Mouse (Mus musculus) liver, embryonic 14.5 days (tissue): Measurements from ENCODE around the gene Krt75. TPM values are rescaled to one million over a fixed set of nuclear protein-coding genes. Genes with fewer than 3 reads are reported as not detected.

Experiments used
- ATAC-seq: fragments of 200-750 bp; cut with Nextera tagmentation; 2 replicates; pipeline ENCODE4 v1.8.0; 2017; ENCODE audit warnings: moderate number of reproducible peaks, mild to moderate bottlenecking, moderate library complexity; ENCODE audit not compliant: insufficient read depth
- DNase-seq, 3 experiments: peaks; one replicate each; pipeline ENCODE4 v3.0.0-alpha.2; 2012 to 2013; ENCODE audit warnings: low read depth in 3 of 3, low spot score in 3 of 3
- H3K27ac ChIP-seq: fragments of 300-500 bp; sonication (generic); 2 replicates; pipeline ENCODE4 v1.5.1; 2014; ENCODE audit warnings: moderate library complexity, mild to moderate bottlenecking, control low read depth, inconsistent platforms
- H3K27me3 ChIP-seq: fragments of 300-500 bp; sonication (generic); 2 replicates; pipeline ENCODE4 v1.6.1; 2014; ENCODE audit warnings: mild to moderate bottlenecking, low read length, moderate library complexity; ENCODE audit not compliant: control insufficient read depth, insufficient read depth
- H3K36me3 ChIP-seq: fragments of 300-500 bp; sonication (generic); replicated peaks from 2 replicates; pipeline ENCODE4 v1.6.1; 2014; ENCODE audit warnings: low read depth; ENCODE audit not compliant: control insufficient read depth, insufficient read depth
- H3K4me1 ChIP-seq, 2 experiments: fragments of 200-500 bp in 1 of 2; fragments of 300-500 bp in 1 of 2; sonication (generic) in 1 of 2; replicated peaks; 2 replicates each; pipeline ENCODE4 v1.6.1; 2012 to 2014; ENCODE audit warnings: antibody characterized with exemption in 1 of 2, inconsistent platforms in 1 of 2, low read length in 1 of 2; ENCODE audit not compliant: control insufficient read depth in 2 of 2, insufficient read depth in 2 of 2
- H3K4me2 ChIP-seq: fragments of 300-500 bp; sonication (generic); 2 replicates; pipeline ENCODE4 v1.6.1; 2014; ENCODE audit warnings: low read depth, mild to moderate bottlenecking, control low read depth, moderate library complexity
- H3K4me3 ChIP-seq, 2 experiments: fragments of 200-500 bp in 1 of 2; fragments of 300-500 bp in 1 of 2; sonication (generic) in 1 of 2; 2 replicates each; pipeline ENCODE4 v1.5.1; 2012 to 2014; ENCODE audit warnings: low read depth in 2 of 2, low read length in 2 of 2, mild to moderate bottlenecking in 2 of 2, control low read depth in 1 of 2, inconsistent platforms in 1 of 2, moderate library complexity in 1 of 2; ENCODE audit not compliant: insufficient read depth in 1 of 2
- H3K9ac ChIP-seq: fragments of 300-500 bp; sonication (generic); replicated peaks from 2 replicates; pipeline ENCODE4 v1.6.1; 2014; ENCODE audit warnings: mild to moderate bottlenecking, control low read depth, moderate library complexity
- H3K9me3 ChIP-seq: fragments of 300-500 bp; sonication (generic); 2 replicates; pipeline ENCODE4 v1.6.1; 2016; ENCODE audit warnings: low read length, mixed read lengths; ENCODE audit not compliant: control insufficient read depth
- CTCF ChIP-seq: IDR thresholded peaks from 2 replicates; pipeline ENCODE4 v1.5.1; 2016; ENCODE audit warnings: antibody characterized with exemption, low read depth, control low read depth
- EP300 ChIP-seq: IDR thresholded peaks from 2 replicates; pipeline ENCODE4 v1.6.1; 2016; ENCODE audit warnings: antibody characterized with exemption, low read depth
- WGBS: fragments of 180-500 bp; shearing (Covaris S2); extraction: QIAGEN DNeasy Blood & Tissue Kit; methylation state at CpG from one replicate; pipeline ENCODE4 v1.1.7; 2014; ENCODE audit not compliant: insufficient replicate concordance; 5-methylcytosine and 5-hydroxymethylcytosine counted together
- polyA plus RNA-seq, 2 experiments: library from polyadenylated mRNA; depleted of rRNA in 1 of 2; stranded (reverse) in 1 of 2; unstranded in 1 of 2; fragments of >200 nt; fragmentation: Nextera tagmentation in 1 of 2; extraction: Ambion mirVana in 1 of 2; gene quantifications; 2 replicates each; pipeline versions ENCODE4 v1.2.1 to v1.2.3; 2012 to 2014

Krt75 gene
- polyA plus RNA-seq, 2 experiments: not detected

- Histone ChIP-seq H3K9ac (no peak overlapping the region), H3K27me3 (no peaks in the 10 kb centered on the region), H3K4me3 (no peak overlapping the region), H3K27ac (no peak overlapping the region), H3K36me3 (no peaks in the 10 kb centered on the region), H3K4me1 (no peaks in the 10 kb centered on the region), H3K9me3 (no peaks in the 10 kb centered on the region), H3K4me2 (no peak overlapping the region)
- WGBS: under 1% methylated on average over 11 of the region's 11 CpGs
- ATAC-seq: no peak
- TF ChIP-seq CTCF: no peak
- TF ChIP-seq EP300: no peak
- DNase-seq: no peak
Observed at GRCm38 (mm10) chr15:101553169-101553568, 20.5 kb downstream of the Krt75 start.

- no peak overlapping the region for H3K9ac ChIP-seq
- no peak for DNase-seq
- no peak overlapping the region for H3K4me3 ChIP-seq
- WGBS: 65% methylated on average over 8 of the region's 8 CpGs
- no peaks in the 10 kb centered on the region for H3K27me3 ChIP-seq
- TF ChIP-seq EP300 (no peak), CTCF (no peak)
- H3K4me2 ChIP-seq: no peak overlapping the region
- no peak for ATAC-seq
- H3K4me1 ChIP-seq: no peaks in the 10 kb centered on the region
- H3K9me3 ChIP-seq: no peaks in the 10 kb centered on the region
- H3K27ac ChIP-seq: no peak overlapping the region
- no peaks in the 10 kb centered on the region for H3K36me3 ChIP-seq
Observed at GRCm38 (mm10) chr15:101552188-101552587, 21.5 kb downstream of the Krt75 start.

GRCm38 (mm10) chr15:101550567-101550966 is 23.1 kb downstream of the Krt75 start, which contains the start of gene Krt82:
TSS of gene Krt82 (minus strand) at chr15:101550667.
- Histone ChIP-seq H3K9me3 (no peaks in the 10 kb centered on the region), H3K27me3 (no peaks in the 10 kb centered on the region)
- DNase-seq: no peak

DNA sequence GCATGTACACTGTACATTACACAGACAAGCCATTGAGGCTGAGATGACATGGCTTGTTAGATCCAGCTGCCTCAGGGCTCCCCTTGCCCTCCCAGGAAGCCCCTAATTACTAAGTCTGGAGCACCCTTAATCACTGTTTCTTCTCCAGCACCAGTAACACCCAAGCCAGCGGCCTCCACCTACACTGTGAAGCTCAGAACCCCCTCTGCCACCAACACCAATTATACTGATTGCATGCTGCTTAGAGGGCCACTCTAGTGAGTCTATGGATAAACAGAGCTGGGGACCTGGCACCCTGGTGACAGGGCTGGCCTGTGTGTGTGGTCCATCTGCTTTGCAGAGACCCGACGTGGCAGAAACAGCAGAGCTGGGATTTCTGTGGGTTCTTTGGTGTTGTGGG is 29.2 kb downstream of the Krt75 start:
- Histone ChIP-seq H3K9me3 (no peaks in the 10 kb centered on the region), H3K4me1 (no peaks in the 10 kb centered on the region), H3K36me3 (no peaks in the 10 kb centered on the region), H3K27ac (no peak overlapping the region), H3K27me3 (no peaks in the 10 kb centered on the region), H3K9ac (no peak overlapping the region), H3K4me2 (no peak overlapping the region), H3K4me3 (no peak overlapping the region)
- WGBS: 65% methylated on average over 3 of the region's 3 CpGs
- ATAC-seq (no peak), DNase-seq (no peak)
- TF ChIP-seq EP300: no peak
- no peak for TF ChIP-seq CTCF

More at GRCm38 (mm10) chr15:101550567-101550966, 23.1 kb downstream of the Krt75 start, which contains the start of gene Krt82:
- no peak for ATAC-seq
- TF ChIP-seq EP300 (no peak), CTCF (no peak)
- Histone ChIP-seq H3K27ac (no peak within 1 kb of the TSS), H3K4me2 (no peak within 1 kb of the TSS), H3K4me3 (no peak within 1 kb of the TSS), H3K9ac (no peak within 1 kb of the TSS), H3K36me3 (no peaks in the 10 kb centered on the region), H3K4me1 (no peaks in the 10 kb centered on the region)
- WGBS: 70% methylated on average over 7 of the region's 7 CpGs

DNA sequence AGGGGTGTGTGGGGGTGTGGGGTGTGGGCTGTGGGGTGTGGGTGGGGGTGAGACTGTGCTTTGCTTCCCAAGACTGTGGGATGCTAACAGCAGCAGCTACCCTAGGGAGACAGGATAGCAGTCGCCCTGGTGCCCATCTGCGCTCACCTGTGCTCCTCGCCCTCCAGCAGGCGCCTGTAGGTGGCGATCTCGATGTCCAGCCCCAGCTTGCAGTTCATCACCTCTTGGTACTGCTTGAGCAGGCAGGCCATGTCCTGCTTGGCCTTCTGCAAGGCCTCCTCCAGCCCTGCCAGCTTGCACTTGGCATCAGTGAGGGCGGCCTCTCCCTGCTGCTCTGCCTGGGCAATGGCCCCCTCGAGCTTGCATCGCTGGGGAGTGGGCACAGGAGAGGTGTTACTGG is 31.2 kb downstream of the Krt75 start:
- Histone ChIP-seq H3K4me2 (no peak overlapping the region), H3K4me1 (no peaks in the 10 kb centered on the region), H3K4me3 (no peak overlapping the region), H3K9me3 (no peaks in the 10 kb centered on the region), H3K9ac (no peak overlapping the region), H3K27ac (no peak overlapping the region), H3K36me3 (no peaks in the 10 kb centered on the region), H3K27me3 (no peaks in the 10 kb centered on the region)
- ATAC-seq (no peak), DNase-seq (no peak)
- WGBS: 43% methylated on average over 9 of the region's 9 CpGs
- TF ChIP-seq CTCF (peak; percentile 26; the same call in 1 of the 2 replicates), EP300 (no peak)
